Mouse (Mus musculus): Measurements from ENCODE around the gene Pcid2. TPM values are rescaled to one million over a fixed set of nuclear protein-coding genes. Genes with fewer than 3 reads are reported as not detected.
"Not testable (repeated sequence)": the region's sequence is repeated elsewhere in the genome, so short reads cannot be mapped to it uniquely, and the experiment has no call there.

Gene Pcid2
- polyA plus RNA-seq, 1 experiment from 2014 or later = 39.7 TPM

DNA sequence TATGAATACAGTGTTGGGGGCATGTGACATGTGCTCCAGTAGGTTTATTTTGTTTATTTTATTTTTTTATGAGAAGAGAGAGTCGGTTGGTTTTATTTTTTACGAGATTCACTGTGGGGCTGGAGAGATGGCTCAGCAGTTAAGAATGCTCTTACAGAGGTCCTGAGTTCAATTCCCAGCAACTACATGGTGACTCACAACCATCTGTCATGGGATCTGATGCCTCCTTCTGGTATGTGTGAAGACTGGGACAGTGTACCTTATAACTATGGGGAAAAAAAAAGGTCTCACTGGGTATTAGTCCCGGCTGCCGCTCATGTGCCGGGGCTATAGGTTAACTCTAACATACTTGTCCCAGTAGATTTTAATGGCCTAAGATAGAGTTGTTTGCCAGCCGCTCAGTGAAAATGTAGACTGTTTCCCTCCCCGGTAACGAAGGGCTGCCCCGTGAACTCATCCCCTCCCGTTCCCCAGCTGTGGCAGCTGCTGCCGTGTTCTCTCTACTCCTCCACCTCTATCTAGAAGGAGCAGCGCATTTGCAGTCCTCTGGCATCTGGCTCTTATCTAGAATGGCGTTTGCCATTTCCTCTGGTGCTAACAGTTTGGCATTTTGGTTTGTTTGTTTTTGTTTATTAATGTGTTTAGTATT lies 2.9 kb upstream of the Pcid2 start:
- 94% methylated on average over 13 of the region's 13 CpGs for WGBS
- DNase-seq (no peak), ATAC-seq (ENCODE audit: low FRiP score, low TSS enrichment) (no peak)
- H3K4me2 ChIP-seq (ENCODE audit: low read length) = no peak overlapping the region
- no peak overlapping the region for H3K4me3 ChIP-seq (replicated peaks; ENCODE audit: low read depth, low read length)
- H3K36me3 ChIP-seq (ENCODE audit: control insufficient read depth, insufficient read depth, low read length) = 0 out of 2 replicates have a peak, but pooled peaks cover 2% of the 10 kb centered on the region
- no peak overlapping the region for H3K27ac ChIP-seq (replicated peaks; ENCODE audit: low read depth, low read length)
- H3K4me1 ChIP-seq (ENCODE audit: control insufficient read depth, insufficient read depth, low read length) = peaks cover 17% of the 10 kb centered on the region
- no peaks in the 10 kb centered on the region for H3K9me3 ChIP-seq (ENCODE audit: control insufficient read depth, low read length)
- no peaks in the 10 kb centered on the region for H3K27me3 ChIP-seq (ENCODE audit: control insufficient read depth, insufficient read depth, low read length)
- no peak overlapping the region for H3K9ac ChIP-seq (replicated peaks; ENCODE audit: low read length)

- Histone ChIP-seq H3K27me3 (ENCODE audit: control insufficient read depth, insufficient read depth, low read length) (no peaks in the 10 kb centered on the region), H3K27ac (replicated peaks; ENCODE audit: low read depth, low read length) (peak overlapping the region; percentile 95), H3K4me1 (ENCODE audit: control insufficient read depth, insufficient read depth, low read length) (peaks cover 17% of the 10 kb centered on the region), H3K4me3 (replicated peaks; ENCODE audit: low read depth, low read length) (peak overlapping the region; percentile 96), H3K36me3 (ENCODE audit: control insufficient read depth, insufficient read depth, low read length) (0 out of 2 replicates have a peak, but pooled peaks cover 2% of the 10 kb centered on the region), H3K9me3 (ENCODE audit: control insufficient read depth, low read length) (no peaks in the 10 kb centered on the region), H3K4me2 (ENCODE audit: low read length) (peak overlapping the region; percentile 98), H3K9ac (replicated peaks; ENCODE audit: low read length) (peak overlapping the region; percentile 89)
- ATAC-seq (ENCODE audit: low FRiP score, low TSS enrichment) (peak; percentile 53), DNase-seq (peak; percentile 32)
- 1% methylated on average over 62 of the region's 63 CpGs for WGBS
Measured at GRCm38 (mm10) chr8:13105908-13106551, 771 bp upstream of the Pcid2 start.

DNA sequence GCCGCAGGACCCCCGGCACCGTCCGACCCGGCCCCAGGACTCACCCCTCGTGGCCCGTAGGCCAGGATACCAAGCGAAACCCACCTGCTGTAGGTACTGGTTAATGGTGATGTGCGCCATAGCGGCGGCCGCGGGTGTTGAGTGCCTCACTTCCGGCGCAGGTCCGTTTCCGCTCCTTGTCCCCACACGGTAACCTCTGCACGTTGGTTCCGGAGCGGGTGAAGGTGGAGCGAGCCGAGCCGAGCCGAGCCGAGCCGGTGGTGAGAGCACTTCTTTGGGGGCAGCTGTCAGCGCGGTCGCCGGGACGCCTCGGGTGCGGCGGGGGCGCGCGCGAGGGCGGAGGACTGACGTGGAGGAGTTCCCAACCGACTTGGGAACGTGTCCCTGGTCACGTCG lies 570 bp downstream of the Pcid2 start:
- ATAC-seq (ENCODE audit: low FRiP score, low TSS enrichment) (peak; percentile 78), DNase-seq (peak; percentile 94)
- Histone ChIP-seq H3K9me3 (ENCODE audit: control insufficient read depth, low read length) (no peaks in the 10 kb centered on the region), H3K9ac (replicated peaks; ENCODE audit: low read length) (peak overlapping the region; percentile 78), H3K27ac (replicated peaks; ENCODE audit: low read depth, low read length) (peak overlapping the region; percentile 95), H3K4me1 (ENCODE audit: control insufficient read depth, insufficient read depth, low read length) (peaks cover 17% of the 10 kb centered on the region), H3K36me3 (ENCODE audit: control insufficient read depth, insufficient read depth, low read length) (peaks cover 9% of the 10 kb centered on the region), H3K4me3 (replicated peaks; ENCODE audit: low read depth, low read length) (peak overlapping the region; percentile 96), H3K27me3 (ENCODE audit: control insufficient read depth, insufficient read depth, low read length) (no peaks in the 10 kb centered on the region), H3K4me2 (ENCODE audit: low read length) (peak overlapping the region; percentile 98)
- under 1% methylated on average over 45 of the region's 45 CpGs for WGBS

DNA sequence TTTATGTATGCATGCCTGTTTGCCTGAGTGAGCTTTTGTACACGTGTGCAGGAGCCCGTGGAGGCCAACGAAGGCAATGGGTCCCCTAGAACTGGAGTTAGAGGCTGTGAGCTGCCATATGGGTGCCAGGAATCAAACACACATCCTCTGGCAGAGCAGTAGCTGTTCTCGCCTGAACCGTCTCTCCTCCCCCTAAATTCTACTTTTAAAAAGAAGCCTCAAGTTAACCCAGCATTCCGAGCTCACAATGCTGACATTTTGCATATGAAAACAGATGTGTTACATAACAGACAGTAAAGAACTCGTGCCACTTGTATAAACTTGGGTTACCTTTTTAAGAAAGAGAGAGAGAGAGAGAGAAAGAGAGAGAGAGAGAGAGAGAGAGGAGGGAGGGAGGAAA lies 27.7 kb downstream of the Pcid2 start:
- Histone ChIP-seq H3K36me3 (ENCODE audit: control insufficient read depth, insufficient read depth, low read length) (peaks cover 99% of the 10 kb centered on the region), H3K4me2 (ENCODE audit: low read length) (no peak overlapping the region), H3K27ac (replicated peaks; ENCODE audit: low read depth, low read length) (no peak overlapping the region), H3K9me3 (ENCODE audit: control insufficient read depth, low read length) (no peaks in the 10 kb centered on the region), H3K9ac (replicated peaks; ENCODE audit: low read length) (no peak overlapping the region), H3K4me3 (replicated peaks; ENCODE audit: low read depth, low read length) (no peak overlapping the region), H3K27me3 (ENCODE audit: control insufficient read depth, insufficient read depth, low read length) (no peaks in the 10 kb centered on the region), H3K4me1 (ENCODE audit: control insufficient read depth, insufficient read depth, low read length) (no peaks in the 10 kb centered on the region)
- WGBS = 88% methylated on average over 7 of the region's 7 CpGs
- ATAC-seq (ENCODE audit: low FRiP score, low TSS enrichment) (no peak), DNase-seq (no peak)

DNA sequence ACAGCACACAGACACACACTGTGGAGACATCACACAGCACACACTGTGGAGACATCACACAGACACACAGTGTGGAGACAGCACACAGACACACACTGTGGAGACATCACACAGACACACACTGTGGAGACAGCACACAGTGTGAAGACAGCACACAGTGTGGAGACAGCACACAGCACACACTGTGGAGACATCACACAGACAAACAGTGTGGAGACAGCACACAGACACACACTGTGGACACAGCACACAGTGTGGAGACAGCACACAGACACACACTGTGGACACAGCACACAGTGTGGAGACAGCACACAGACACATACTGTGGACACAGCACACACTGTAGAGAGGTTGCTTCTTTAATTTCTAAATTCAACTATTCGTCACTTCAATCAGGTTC lies 29.7 kb downstream of the Pcid2 start:
- 92% methylated on average over 1 of the region's 1 CpGs for WGBS
- not testable (repeated sequence) for H3K27ac ChIP-seq (replicated peaks; ENCODE audit: low read depth, low read length); H3K4me1 ChIP-seq (ENCODE audit: control insufficient read depth, insufficient read depth, low read length); ATAC-seq (ENCODE audit: low FRiP score, low TSS enrichment); DNase-seq; H3K9ac ChIP-seq (replicated peaks; ENCODE audit: low read length); H3K9me3 ChIP-seq (ENCODE audit: control insufficient read depth, low read length); H3K27me3 ChIP-seq (ENCODE audit: control insufficient read depth, insufficient read depth, low read length); H3K4me2 ChIP-seq (ENCODE audit: low read length); H3K4me3 ChIP-seq (replicated peaks; ENCODE audit: low read depth, low read length)
- peaks cover 81% of the 10 kb centered on the region for H3K36me3 ChIP-seq (ENCODE audit: control insufficient read depth, insufficient read depth, low read length)

- ATAC-seq (ENCODE audit: low FRiP score, low TSS enrichment) (no peak), DNase-seq (no peak)
- Histone ChIP-seq H3K27me3 (ENCODE audit: control insufficient read depth, insufficient read depth, low read length) (no peaks in the 10 kb centered on the region), H3K9me3 (ENCODE audit: control insufficient read depth, low read length) (no peaks in the 10 kb centered on the region), H3K27ac (replicated peaks; ENCODE audit: low read depth, low read length) (no peak overlapping the region), H3K9ac (replicated peaks; ENCODE audit: low read length) (no peak overlapping the region), H3K36me3 (ENCODE audit: control insufficient read depth, insufficient read depth, low read length) (peaks cover 76% of the 10 kb centered on the region), H3K4me2 (ENCODE audit: low read length) (no peak overlapping the region), H3K4me1 (ENCODE audit: control insufficient read depth, insufficient read depth, low read length) (no peaks in the 10 kb centered on the region), H3K4me3 (replicated peaks; ENCODE audit: low read depth, low read length) (no peak overlapping the region)
- WGBS = 95% methylated on average over 8 of the region's 8 CpGs
Measured at GRCm38 (mm10) chr8:13075044-13075443, 30.2 kb downstream of the Pcid2 start.

DNA sequence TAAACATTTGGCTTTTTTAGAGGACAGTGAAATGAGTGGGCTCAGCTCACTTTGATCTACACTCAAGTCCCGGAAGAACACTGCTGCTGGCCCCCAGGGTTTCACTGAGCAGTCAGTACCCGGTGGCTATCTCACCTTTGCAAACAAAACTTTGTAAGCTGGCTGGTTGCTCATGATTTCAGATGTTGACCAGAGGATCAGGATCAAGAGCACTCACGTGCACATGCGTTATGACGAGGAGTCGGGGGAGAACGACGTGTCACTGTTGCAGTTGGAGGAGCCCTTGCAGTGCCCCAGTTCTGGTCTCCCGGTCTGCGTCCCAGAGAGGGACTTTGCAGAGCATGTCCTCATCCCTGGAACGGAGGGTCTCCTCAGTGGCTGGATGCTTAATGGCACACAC lies 32.0 kb downstream of the Pcid2 start:
- ATAC-seq (ENCODE audit: low FRiP score, low TSS enrichment) = no peak
- H3K27me3 ChIP-seq (ENCODE audit: control insufficient read depth, insufficient read depth, low read length) = no peaks in the 10 kb centered on the region
- no peak overlapping the region for H3K4me2 ChIP-seq (ENCODE audit: low read length)
- H3K27ac ChIP-seq (replicated peaks; ENCODE audit: low read depth, low read length) = no peak overlapping the region
- H3K4me1 ChIP-seq (ENCODE audit: control insufficient read depth, insufficient read depth, low read length) = no peaks in the 10 kb centered on the region
- no peaks in the 10 kb centered on the region for H3K9me3 ChIP-seq (ENCODE audit: control insufficient read depth, low read length)
- 94% methylated on average over 11 of the region's 11 CpGs for WGBS
- H3K36me3 ChIP-seq (ENCODE audit: control insufficient read depth, insufficient read depth, low read length) = peaks cover 58% of the 10 kb centered on the region
- no peak overlapping the region for H3K9ac ChIP-seq (replicated peaks; ENCODE audit: low read length)
- no peak for DNase-seq
- H3K4me3 ChIP-seq (replicated peaks; ENCODE audit: low read depth, low read length) = no peak overlapping the region

DNA sequence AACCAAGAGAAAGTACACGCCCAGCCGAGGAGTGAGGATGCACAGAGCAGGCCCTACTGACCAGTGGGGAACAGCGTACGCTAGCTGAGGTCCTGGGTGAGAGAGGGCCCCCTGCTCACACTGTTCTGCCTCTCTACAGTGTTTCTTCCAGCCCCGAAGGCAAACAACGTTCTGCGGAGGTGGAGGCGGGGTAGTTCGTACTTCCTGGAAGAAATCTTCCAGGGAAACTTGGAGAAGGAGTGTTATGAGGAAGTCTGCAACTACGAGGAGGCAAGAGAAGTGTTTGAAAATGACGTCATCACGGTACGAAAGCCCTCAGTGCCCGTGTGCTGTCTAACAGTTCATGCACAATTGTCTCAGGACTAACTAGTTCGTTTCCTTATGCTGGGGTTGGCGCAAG lies 42.1 kb downstream of the Pcid2 start:
- no peak for DNase-seq
- 85% methylated on average over 16 of the region's 16 CpGs for WGBS
- H3K9me3 ChIP-seq (ENCODE audit: control insufficient read depth, low read length) = no peaks in the 10 kb centered on the region

More for the DNA sequence above, 42.1 kb downstream of the Pcid2 start:
- Histone ChIP-seq H3K27me3 (ENCODE audit: control insufficient read depth, insufficient read depth, low read length) (no peaks in the 10 kb centered on the region), H3K27ac (replicated peaks; ENCODE audit: low read depth, low read length) (no peak overlapping the region), H3K4me2 (ENCODE audit: low read length) (no peak overlapping the region), H3K4me1 (ENCODE audit: control insufficient read depth, insufficient read depth, low read length) (no peaks in the 10 kb centered on the region), H3K36me3 (ENCODE audit: control insufficient read depth, insufficient read depth, low read length) (no peaks in the 10 kb centered on the region), H3K4me3 (replicated peaks; ENCODE audit: low read depth, low read length) (no peak overlapping the region), H3K9ac (replicated peaks; ENCODE audit: low read length) (no peak overlapping the region)
- ATAC-seq (ENCODE audit: low FRiP score, low TSS enrichment) = no peak

Data from midbrain, embryonic 14.5 days (tissue).